Mouse (Mus musculus) hindbrain, embryonic 16.5 days (tissue): Measurements from ENCODE around the gene Tbcb. TPM values are rescaled to one million over a fixed set of nuclear protein-coding genes. Genes with fewer than 3 reads are reported as not detected.

ENCODE experiments used
- ATAC-seq: fragments of 200-750 bp; cut with Nextera tagmentation; 2 replicates; pipeline ENCODE4 v1.8.0; 2017; ENCODE audit warnings: moderate TSS enrichment, moderate library complexity
- H3K27ac ChIP-seq: fragments of 300-500 bp; sonication (generic); 2 replicates; pipeline ENCODE4 v1.5.1; 2014; ENCODE audit warnings: low read depth, mild to moderate bottlenecking, control low read depth, low read length, moderate library complexity
- H3K27me3 ChIP-seq: fragments of 300-500 bp; sonication (generic); replicated peaks from 2 replicates; pipeline ENCODE4 v1.6.1; 2014; ENCODE audit warnings: low read length; ENCODE audit not compliant: control insufficient read depth, insufficient read depth
- H3K36me3 ChIP-seq: fragments of 300-500 bp; sonication (generic); 2 replicates; pipeline ENCODE4 v1.6.1; 2014; ENCODE audit warnings: mild to moderate bottlenecking, low read length, moderate library complexity, mixed read lengths; ENCODE audit not compliant: control insufficient read depth, insufficient read depth
- H3K4me1 ChIP-seq: fragments of 300-500 bp; sonication (generic); 2 replicates; pipeline ENCODE4 v1.6.1; 2014; ENCODE audit warnings: low read depth, low read length; ENCODE audit not compliant: control insufficient read depth, insufficient read depth
- H3K4me2 ChIP-seq: fragments of 300-500 bp; sonication (generic); 2 replicates; pipeline ENCODE4 v1.6.1; 2014; ENCODE audit warnings: mild to moderate bottlenecking, low read length, control low read depth, moderate library complexity
- H3K4me3 ChIP-seq: fragments of 300-500 bp; sonication (generic); 2 replicates; pipeline ENCODE4 v1.5.1; 2014; ENCODE audit warnings: mild to moderate bottlenecking, low read length, control low read depth, moderate library complexity
- H3K9ac ChIP-seq: fragments of 300-500 bp; sonication (generic); 2 replicates; pipeline ENCODE4 v1.6.1; 2014; ENCODE audit warnings: low read depth, mild to moderate bottlenecking, control low read depth, low read length, moderate library complexity
- H3K9me3 ChIP-seq: fragments of 300-500 bp; sonication (generic); 2 replicates; pipeline ENCODE4 v1.6.1; 2014; ENCODE audit warnings: mild to moderate bottlenecking, low read length, moderate library complexity; ENCODE audit not compliant: control insufficient read depth
- WGBS: fragments of 180-500 bp; shearing (Covaris S2); extraction: QIAGEN DNeasy Blood & Tissue Kit; methylation state at CpG from one replicate; pipeline ENCODE4 v1.1.7; 2014; 5-methylcytosine and 5-hydroxymethylcytosine counted together
- polyA plus RNA-seq: library from polyadenylated mRNA; unstranded; fragments of >200 nt; fragmentation: Nextera tagmentation; extraction: Ambion mirVana; gene quantifications from 2 replicates; pipeline ENCODE4 v1.2.1, GENCODE M21; 2015

Gene Tbcb
- polyA plus RNA-seq, 1 experiment from 2014 or later, result 500 TPM

DNA sequence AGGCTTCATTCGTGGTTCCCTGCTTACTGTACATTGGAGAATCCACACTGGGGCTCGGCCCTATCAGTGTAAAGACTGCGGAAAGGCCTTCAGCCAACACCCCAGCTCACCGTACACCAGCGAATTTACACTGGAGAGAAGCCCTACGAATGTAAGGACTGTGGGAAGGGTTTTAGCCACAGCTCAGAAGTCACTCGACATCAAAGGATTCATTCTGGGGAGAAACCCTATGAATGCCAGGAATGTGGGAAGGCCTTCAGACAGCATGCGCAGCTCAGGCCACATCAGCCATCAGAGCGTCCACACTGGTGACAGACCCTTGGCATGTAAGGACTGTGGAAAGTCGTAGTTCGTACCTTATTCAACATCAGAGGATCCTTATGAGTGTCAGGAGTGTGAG, 53.8 kb downstream of the Tbcb start:
- H3K9ac ChIP-seq, result no peak overlapping the region
- 89% methylated on average over 11 of the region's 11 CpGs for WGBS
- no peak overlapping the region for H3K4me2 ChIP-seq
- no peak overlapping the region for H3K4me3 ChIP-seq
- H3K9me3 ChIP-seq, result no peaks in the 10 kb centered on the region
- no peaks in the 10 kb centered on the region; the same call in 1 of the 2 replicates for H3K4me1 ChIP-seq
- no peaks in the 10 kb centered on the region for H3K27me3 ChIP-seq
- ATAC-seq, result no peak
- peaks cover 15% of the 10 kb centered on the region for H3K36me3 ChIP-seq
- H3K27ac ChIP-seq, result no peak overlapping the region

DNA sequence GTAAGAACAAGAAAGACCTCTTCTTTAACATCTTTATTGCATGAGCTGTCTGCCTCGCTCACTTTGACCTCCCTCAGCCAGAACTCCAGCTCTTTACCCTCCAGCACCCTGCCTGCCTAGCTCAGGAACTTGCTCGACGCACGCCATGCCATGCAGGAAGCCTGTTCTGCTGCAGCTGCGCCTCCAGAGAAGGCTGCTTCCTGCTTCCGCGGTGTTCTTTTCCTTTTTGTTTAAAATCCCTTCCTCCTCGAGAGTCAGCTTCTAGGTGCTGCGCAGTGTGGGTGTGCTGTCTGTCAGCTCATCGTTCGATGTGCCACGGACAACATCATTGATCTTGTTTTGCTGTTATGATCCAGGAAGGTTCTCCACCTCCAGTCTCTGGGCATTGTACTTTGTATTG, 55.6 kb downstream of the Tbcb start:
- Histone ChIP-seq H3K36me3 (peaks cover 15% of the 10 kb centered on the region), H3K9me3 (no peaks in the 10 kb centered on the region), H3K27ac (no peak overlapping the region), H3K4me1 (no peaks in the 10 kb centered on the region; the same call in 1 of the 2 replicates), H3K27me3 (no peaks in the 10 kb centered on the region), H3K4me2 (no peak overlapping the region), H3K9ac (no peak overlapping the region), H3K4me3 (no peak overlapping the region)
- WGBS, result 80% methylated on average over 12 of the region's 12 CpGs
- ATAC-seq, result no peak

Other genes with a start within 250 kb of the Tbcb start
- gene Zfp568, start 248.3 kb downstream of the Tbcb start, polyA plus RNA-seq, result 3.5 and 4.0 TPM in 2 replicates
- gene Zfp14, start 180.9 kb downstream of the Tbcb start, polyA plus RNA-seq, result 10.7 and 11.9 TPM in 2 replicates
- gene Zfp82, start 159.4 kb downstream of the Tbcb start, polyA plus RNA-seq, result 11.6 and 13.8 TPM in 2 replicates
- gene Gm26920, start 141.9 kb downstream of the Tbcb start, polyA plus RNA-seq, result 0.80 and 1.5 TPM in 2 replicates
- gene Zfp566, start 141.7 kb downstream of the Tbcb start, polyA plus RNA-seq, result 14.4 and 14.9 TPM in 2 replicates
- gene Zfp260, start 137.5 kb downstream of the Tbcb start, polyA plus RNA-seq, result 69.0 and 75.5 TPM in 2 replicates
- gene Zfp382, start 110.3 kb downstream of the Tbcb start, polyA plus RNA-seq, result 23.7 and 26.9 TPM in 2 replicates
- gene Zfp146, start 62.5 kb downstream of the Tbcb start, polyA plus RNA-seq, result 8.0 and 9.2 TPM in 2 replicates
- gene Cox7a1, start 48.1 kb downstream of the Tbcb start, polyA plus RNA-seq, result 5.6 and 6.8 TPM in 2 replicates
- gene Capns1, start 33.5 kb downstream of the Tbcb start, polyA plus RNA-seq, result 86.0 and 94.7 TPM in 2 replicates
- gene Polr2i, start 324 bp downstream of the Tbcb start, polyA plus RNA-seq, result 168 and 175 TPM in 2 replicates
- not detected in 2 replicates for gene Ovol3, start 3.5 kb upstream of the Tbcb start, polyA plus RNA-seq
- gene Thap8, start 47.8 kb upstream of the Tbcb start, polyA plus RNA-seq, result 0.66 and 0.86 TPM in 2 replicates
- gene Wdr62, start 48.1 kb upstream of the Tbcb start, polyA plus RNA-seq, result 3.9 and 5.6 TPM in 2 replicates
- gene Clip3, start 59.5 kb upstream of the Tbcb start, polyA plus RNA-seq, result 96.5 and 138 TPM in 2 replicates
- 124 and 131 TPM in 2 replicates for gene Alkbh6, start 76.4 kb upstream of the Tbcb start, polyA plus RNA-seq
- gene Syne4, start 82.5 kb upstream of the Tbcb start, polyA plus RNA-seq, result 14.6 and 14.8 TPM in 2 replicates
- 0.21 and 0.54 TPM in 2 replicates for gene E130208F15Rik, start 89.5 kb upstream of the Tbcb start, polyA plus RNA-seq
- 16.8 and 17.0 TPM in 2 replicates for gene Sdhaf1, start 91.6 kb upstream of the Tbcb start, polyA plus RNA-seq
- gene Lrfn3, start 130.5 kb upstream of the Tbcb start, polyA plus RNA-seq, result 15.8 and 16.8 TPM in 2 replicates
- gene Tyrobp, start 181.5 kb upstream of the Tbcb start, polyA plus RNA-seq, result 29.7 and 31.5 TPM in 2 replicates
- gene Hcst, start 187.6 kb upstream of the Tbcb start, polyA plus RNA-seq, result 0.95 and 0.97 TPM in 2 replicates
- 2.5 and 2.9 TPM in 2 replicates for gene Nfkbid, start 189.5 kb upstream of the Tbcb start, polyA plus RNA-seq
- 742 and 752 TPM in 2 replicates for gene Aplp1, start 213.3 kb upstream of the Tbcb start, polyA plus RNA-seq
- 3.0 and 4.2 TPM in 2 replicates for gene Kirrel2, start 225.4 kb upstream of the Tbcb start, polyA plus RNA-seq
- gene Nphs1, start 226.0 kb upstream of the Tbcb start, polyA plus RNA-seq, result 0.98 and 1.7 TPM in 2 replicates